Mouse (Mus musculus) G1E-ER4 (cell line): ENCODE results near the gene Large2. TPM values are rescaled to one million over a fixed set of nuclear protein-coding genes. Genes with fewer than 3 reads are reported as not detected.

Experiments used
- GATA1 ChIP-seq: IDR thresholded peaks from one replicate; pipeline ENCODE4 v1.8.0; 2012; ENCODE audit warnings: low read length, inconsistent platforms
- polyA plus RNA-seq: library from polyadenylated mRNA; stranded (reverse); fragments of >175 nt; gene quantifications from 2 replicates; pipeline ENCODE4 v1.2.3, GENCODE M21; 2012

Large2 gene
- polyA plus RNA-seq, 1 experiment, result not detected

DNA sequence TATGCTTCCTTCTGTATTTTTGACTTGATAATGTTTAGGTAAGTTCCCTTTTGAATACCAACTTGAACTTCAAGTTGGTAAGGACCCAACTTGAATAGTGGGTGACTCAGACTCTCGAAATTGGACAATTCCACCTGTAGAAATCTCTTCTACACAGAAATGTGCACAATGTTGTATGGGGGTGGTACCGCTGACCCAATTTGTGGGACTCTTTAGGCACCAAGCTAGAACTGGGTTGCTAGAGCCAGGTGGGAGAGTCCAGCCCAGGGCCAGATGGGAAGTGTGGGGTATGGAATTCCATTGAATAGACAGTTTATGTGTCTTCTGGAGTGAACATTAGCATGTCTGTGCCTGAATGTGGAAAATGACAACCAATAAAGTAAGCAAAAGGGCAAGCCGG lies 20.9 kb upstream of the Large2 start:
- TF ChIP-seq GATA1, result no peak

DNA sequence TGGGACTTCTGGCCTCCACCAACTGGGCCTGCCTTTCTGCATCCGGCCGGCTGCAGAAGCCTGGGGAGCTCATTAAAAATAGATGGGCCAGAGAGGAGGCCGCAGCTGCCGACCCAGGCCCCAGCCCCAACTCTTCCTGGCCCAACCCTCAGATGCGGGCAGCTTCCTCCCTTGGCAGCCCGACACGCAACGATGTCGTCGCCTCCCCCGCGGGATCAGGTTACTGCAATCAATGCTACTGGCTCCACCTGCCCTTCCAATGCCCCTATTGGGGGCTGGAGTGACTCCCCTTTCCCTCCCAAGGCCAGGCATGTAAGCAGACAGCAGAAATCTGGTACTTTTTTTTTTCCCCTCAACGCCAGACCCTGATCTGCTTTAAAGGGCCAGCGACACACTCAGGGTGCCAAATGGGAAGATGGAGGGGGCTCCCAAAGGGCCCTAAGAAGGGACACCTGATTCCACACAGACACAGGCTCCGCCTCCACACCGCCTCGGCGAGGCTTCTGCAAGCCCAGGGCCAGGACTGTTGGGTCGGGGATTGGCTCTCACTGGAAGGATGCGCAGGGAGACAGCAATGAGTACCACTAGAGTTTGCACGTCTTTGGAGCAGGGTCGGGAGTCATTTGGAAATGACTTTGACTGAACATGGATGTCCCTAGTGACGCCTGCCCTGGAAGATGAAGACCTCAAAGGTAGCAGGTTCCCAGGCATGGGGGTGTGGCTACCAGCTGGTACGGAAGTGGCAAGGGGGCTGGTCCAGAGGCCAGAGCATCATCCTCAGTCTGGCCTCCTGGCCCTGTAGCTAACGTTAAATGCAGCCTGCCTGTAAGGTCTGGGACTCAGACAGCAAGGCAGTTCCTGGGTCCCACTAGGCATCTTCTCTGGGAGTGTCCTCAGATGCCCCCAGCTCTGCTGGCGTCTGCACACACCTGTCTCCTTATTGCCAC lies 17.9 kb upstream of the Large2 start:
- no peak for TF ChIP-seq GATA1

DNA sequence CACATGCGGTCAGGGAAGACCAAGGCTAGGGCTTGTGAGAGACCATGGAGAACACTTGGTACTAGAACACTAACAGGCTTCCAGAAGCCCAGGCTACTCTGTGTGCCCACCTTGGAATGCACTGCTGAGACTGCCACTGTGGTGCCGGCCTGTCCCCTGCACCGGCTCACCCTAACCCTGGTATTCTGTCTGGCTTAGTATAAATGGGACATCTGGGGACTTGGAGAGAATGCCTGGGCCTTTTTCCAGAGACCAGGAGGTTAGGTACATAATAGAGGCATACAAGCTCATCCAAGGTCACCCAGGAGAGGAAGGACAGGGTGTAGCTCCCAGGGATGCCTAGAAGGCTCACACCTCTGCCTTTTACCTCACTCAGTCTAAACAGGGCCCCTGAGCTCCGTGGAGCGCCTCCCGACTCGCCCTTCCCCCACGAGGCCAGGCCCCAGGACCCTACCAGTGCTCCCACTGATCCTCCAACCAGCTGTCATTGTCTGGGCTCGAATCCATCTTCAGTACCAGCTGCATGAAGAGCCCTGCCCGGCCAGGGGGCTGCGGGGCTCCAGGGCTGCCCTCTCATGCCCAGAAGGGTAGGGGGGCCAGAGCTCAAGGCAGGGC lies 17.1 kb upstream of the Large2 start:
- no peak for TF ChIP-seq GATA1

DNA sequence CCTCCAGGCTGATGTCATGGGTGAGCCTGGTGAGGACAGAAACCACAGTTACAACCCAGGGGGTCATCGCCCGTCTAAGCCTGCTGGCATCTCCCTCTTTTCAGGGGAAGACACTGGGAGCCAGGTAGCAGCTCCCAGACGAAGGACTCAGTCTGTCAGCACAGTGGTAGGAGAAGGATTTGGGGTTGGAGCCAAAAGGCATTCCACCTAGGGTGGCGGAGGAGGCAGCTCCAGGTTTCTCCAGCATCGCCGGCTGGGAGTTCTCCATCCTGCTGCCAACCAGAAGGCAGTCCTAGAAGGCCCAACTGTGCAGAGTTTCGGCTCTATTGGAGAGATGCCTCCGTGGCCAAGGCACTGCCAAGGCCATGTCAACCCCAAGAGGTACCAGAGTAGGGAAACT lies 16.4 kb upstream of the Large2 start:
- no peak for TF ChIP-seq GATA1

DNA sequence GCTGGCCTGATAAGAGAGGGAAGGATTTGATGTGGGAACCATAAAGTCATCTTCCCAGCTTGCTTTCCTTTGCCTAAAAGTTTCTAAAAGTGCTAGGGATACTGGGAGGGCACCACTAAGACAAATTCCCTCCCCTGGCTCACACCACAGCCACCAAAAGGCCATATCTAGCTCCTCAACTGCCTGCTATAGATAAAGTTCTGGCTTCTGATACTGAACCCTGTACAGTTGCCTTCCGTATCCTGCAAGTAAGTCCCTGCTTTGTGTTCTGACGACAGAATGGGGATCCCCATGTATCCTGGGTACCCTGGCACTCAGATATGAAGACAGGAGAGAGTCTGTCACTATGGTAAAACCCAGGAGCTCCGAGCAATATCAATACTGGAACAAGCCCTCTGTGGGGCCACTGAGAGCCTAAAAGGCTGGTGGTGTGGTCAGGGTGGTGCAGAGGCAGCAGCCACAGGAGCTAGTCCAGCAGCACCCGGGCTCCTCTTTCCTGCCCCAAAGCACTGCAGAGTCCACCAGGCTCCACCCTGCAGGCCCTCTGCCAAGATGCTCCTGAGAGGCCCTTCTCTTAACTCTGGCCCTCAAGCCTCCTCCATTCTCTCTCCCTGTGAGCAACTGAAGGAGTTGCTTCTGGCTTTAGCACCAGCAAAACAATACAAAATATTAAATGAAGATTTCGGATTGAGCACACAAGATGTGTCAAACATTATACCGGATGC lies 15.7 kb upstream of the Large2 start:
- no peak for TF ChIP-seq GATA1

DNA sequence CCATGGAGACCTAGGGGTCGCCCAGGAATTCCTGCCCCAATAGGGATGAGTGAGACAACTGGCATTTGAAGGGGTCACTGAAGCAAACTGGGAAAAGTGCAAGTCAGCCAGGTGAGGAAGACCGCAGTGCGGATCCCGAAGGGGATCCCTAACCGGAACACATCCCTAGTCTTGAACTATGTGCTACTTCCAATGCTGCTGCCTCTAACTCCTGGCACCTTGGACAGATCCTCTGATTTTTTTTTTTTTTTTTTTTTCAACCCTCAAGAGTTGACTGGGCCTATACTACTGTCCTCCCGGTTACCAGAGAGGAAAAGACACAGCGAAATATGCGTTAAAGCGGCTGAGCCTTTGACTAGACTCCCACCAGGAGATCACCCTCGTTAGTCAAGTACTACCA lies 15.0 kb upstream of the Large2 start:
- no peak for TF ChIP-seq GATA1

DNA sequence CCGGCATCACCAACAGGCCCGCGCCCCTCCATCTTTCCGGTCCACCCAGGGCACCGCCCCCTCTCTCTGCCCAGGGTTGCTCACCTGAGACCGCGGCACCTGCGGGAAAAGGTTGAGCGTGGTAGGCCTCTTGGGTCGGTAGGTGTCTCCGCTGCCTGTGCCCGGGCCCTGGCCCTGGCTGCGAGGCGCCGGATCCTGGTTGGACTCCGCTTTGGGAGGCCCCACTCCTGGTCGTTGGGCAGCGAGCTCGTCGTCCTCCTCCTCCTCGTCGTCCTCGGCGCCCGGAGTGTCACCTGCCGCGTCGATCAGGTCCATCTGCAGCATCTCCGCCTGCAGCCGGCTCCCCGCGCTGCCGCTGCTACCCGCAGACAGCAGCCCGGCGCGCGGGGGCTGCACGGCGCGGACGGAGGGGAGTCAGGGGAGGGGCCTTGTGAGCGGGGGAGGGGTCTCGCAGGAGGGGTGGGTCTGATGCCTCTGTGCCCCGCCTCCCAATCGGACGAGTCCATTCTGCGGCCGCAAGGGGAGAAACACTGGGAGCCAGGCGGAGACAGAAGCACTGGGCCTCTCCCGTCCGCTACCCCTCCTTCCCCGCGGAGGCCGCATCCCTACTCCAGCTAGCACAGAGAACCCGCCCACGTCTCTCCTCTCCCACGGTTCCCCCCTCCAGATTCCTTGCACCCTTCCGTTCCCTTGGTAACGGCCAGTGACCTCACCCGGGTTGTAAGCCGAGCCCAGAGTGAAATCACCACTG lies 14.4 kb upstream of the Large2 start:
- TF ChIP-seq GATA1, result no peak

DNA sequence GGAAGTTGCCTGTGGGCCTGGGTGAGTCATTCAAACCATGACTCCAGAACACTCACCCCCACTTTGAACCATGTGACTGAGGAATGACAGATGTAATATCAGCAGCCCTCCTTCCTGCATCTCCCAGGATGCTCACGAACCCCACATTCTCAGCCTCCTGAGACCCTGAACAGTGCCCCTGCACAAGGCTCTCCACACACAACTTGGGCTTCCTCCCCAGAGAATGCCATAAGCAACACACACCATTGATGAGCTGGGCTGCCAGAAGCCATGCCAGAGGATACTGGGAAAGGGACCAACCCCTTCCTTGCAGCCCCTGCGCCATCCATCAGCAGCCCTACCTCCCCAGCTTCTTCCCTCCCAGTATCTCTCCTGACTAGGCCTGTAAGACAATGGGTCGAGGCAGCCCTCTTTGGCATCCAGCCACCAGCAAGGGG lies 13.4 kb upstream of the Large2 start:
- TF ChIP-seq GATA1, result no peak

DNA sequence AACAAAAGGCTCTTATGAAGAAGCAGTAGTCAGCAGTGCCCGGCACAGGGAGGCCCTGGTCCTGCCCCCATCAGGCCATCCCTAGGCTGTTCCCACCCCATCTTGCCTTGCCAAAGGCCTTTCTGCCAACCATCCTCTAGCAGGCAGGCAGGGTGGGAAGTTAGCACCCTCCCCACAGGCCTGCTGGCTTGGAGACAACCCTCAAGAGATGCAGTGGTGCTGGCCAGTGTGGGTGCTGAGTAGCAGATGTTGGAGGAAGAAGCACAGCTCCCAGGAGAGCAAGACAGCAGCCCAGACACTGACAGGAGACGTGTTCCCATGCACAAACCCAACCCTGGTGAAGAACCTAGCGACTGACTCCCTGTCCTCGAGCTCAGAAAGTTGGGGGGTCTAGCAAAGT lies 13.0 kb upstream of the Large2 start:
- TF ChIP-seq GATA1, result no peak

DNA sequence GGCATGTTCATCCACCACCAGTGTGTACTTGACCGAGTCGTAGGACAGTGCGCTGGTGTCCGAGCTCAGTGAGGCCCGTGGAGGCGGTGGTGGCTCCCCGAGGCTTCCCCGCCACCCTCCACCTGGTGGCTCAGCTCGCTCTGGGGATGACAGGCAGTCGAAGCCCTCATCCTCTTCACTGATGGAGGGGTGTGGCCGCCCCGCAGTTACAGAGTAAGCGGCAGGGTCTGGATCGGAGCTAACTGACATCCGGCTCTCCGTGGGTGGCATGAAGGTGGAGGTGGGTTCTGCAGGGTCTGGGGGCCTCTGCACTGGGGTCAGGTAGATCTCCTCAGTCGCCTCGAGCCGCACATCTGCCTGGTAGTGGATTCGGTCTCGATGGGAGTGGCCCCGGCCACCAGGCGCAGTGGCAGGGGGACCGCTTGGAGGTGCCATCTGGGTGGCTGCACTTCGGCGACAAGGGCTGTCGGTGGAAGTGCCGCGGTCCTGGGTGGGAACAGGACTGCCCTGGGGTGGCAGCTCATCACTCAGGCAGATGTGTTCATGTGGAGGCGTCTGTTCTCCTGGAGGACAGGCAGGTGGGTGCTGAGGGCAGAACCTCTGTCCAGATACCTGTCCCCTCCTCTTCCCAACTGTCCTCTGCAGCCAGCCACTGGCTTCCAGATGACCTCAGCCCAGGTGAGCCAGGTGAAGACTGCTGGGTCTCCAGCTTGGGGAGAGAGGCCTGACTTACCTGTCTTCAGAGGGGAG lies 12.3 kb upstream of the Large2 start:
- TF ChIP-seq GATA1, result no peak

DNA sequence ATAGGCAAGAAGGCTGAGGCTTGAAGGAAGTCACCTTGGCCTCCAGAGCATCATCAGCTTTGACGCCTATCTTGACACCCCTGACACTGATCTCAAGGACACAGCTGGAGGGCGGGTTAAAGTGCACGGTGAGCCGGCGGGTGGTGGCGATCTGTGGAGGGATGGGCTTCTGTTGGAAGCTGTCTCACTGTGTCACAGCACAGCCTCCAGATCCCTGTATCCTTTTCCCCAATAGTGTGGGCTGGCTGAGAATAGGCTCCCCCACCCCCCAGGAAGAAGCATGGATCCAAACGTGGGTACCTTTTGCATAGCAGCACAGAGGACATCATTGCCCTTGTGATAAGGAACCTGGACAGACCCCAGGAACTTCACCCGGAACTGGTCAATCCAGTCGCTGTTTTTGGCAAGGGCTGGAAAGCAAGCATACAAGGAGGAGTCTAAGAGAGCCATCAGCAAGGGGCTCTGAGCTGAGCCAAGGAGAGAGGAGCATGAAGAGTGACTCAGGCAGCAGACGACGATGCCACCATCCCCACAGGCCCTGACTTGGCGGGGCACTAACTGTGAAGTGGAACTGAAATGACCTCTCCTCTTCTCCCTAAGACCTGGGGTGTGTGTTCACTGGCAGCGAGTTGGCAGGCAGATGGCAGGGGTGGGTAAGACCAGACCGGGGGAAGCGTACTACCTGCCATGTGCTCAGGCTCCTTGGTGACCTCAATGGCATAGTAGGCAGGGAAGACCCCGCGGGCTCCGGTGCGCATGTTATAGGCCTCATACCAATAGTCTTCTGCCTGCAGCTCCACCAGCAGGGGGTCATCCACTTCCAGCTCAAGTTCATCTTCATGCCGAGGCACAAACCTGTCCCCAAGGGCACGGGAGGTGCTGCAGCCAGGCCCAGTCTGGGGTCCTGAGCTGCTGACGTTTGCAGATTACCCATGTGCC lies 10.7 kb upstream of the Large2 start:
- no peak for TF ChIP-seq GATA1

DNA sequence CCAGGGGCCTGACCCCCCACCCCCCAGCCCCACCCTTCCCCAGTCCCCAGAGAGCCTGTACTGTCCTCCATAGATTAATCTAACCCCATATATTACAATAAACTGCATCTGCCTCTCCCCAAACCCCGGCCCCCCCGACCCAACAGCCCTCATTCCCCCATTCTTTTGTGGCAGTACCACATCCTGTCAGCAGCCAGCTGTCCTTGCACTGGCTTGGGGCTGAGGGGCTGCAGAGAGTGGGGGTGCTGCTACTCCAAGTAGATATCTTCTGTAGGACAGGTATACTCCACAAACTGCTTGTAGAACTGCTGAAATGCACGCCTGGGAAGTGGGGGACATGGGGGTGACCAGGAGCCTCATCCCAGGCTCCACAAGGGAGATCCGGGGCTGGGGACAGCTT lies 9.4 kb upstream of the Large2 start:
- no peak for TF ChIP-seq GATA1

DNA sequence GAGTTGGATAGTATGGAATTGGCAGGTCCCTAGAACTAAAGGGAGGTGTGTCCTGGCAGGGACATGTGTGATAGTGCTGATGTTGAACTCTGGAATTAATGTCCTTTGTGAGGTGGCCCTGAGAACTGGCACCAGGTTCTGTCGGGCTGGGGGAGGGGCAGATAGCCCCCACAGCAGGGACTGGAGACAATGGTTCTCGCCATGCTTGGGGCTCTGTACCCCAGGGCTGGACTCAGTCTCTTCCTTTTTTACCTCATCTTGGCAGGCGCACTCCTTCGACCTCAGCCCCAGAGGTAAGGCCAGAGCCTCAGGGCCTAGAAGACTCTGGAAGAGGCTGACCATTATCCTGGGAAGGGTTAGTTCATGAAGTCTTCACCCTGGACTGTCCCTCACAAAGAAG lies 8.1 kb upstream of the Large2 start:
- no peak for TF ChIP-seq GATA1

DNA sequence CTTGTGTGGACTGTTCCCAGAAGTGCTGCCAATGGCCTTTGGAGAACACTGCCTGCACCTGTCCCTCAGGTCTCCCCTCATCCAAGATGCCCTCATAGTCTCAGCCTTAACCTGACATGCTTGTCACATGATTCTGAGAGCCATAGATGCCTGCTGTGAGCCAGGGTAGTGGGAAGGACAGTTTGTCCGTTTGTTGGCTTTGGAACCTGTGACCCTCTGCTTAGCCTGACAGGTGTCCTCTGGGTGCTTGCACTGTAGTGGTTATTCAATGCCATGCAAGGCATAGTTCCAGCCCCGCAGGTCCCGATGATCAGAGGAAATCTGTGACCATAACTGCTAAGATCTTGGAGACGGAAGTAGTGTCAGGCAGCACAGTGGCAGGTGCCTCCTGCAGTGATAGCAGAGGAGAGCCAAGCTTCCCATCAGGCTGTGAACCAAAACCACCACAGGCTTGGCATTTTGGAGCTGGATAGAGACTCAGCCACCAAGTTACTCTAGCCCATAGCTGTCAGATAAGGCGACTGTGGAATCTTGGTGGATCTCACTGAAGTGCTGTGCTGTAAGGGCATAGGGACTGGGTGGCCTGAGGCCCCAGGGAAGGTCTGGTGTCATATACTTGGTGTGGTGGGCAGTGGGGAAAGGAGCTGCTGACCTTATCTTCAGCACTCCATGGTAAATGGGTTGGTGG lies 7.4 kb upstream of the Large2 start, which contains the start of gene 1700029I15Rik:
Gene 1700029I15Rik (plus strand): TSS at position 638 of the 688 bp plus-strand sequence.
- TF ChIP-seq GATA1, result no peak
